Mouse (Mus musculus): ENCODE measurements around the gene Hcfc1r1.

Hcfc1r1 gene

DNA sequence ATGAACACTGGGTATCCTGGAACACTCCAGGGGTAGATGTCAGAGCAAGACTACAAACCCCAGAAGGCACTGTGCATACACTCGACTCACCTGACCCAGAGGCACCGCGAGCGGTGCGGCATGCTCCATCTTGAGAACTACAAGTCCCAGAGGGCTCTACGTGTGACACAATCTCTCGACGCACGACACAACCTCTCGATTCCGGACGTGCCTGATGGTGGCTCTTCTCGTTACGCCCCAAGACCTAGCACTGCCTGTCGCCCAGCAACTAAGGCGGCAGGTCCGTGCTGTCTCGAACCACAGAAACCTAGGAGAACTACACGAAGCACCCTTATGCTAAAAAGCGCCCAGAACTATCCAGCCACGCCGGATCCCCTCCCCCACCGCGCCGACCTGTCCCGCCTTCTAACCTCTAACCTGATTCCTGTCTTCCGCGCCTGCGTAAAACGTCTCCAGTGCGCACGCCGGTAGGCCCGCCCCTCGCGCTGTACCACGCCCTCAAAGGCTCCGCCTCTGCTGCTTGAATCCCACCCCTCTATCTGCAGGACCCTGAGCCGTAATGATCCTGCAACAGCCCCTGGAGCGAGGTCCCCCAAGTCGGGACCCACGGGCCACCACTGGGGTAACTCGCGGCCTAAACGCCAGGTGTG lies at the start of gene Hcfc1r1, which contains the start of gene Thoc6:
Hcfc1r1 (plus strand) TSS at position 173 of the 650 bp plus-strand sequence.
Thoc6 (minus strand) TSS at position 459 of the 650 bp plus-strand sequence.
- DNase-seq (ENCODE audit: low spot score in 2 of 2) = peak; percentile 92 to 96

DNA sequence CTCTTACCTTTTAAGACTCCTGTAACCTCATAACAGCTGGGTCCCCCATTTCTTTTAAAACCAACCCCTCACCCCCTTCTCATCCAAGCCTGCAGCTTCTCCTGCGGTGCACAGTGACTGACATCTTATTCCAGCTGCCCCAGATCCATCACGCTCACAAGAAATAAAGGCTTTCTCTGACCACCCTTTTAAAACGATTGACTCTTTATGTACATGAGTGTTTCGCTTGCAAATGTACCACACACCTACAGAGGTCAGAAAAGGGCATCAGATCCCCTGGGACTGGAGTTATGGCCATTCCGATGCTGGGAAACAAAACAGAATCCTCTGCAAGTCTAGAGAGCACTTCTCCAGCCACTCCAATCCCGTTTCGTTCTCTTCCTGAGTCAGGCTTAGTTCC lies 45.6 kb upstream of the Hcfc1r1 start:
- no peak for DNase-seq (ENCODE audit: low spot score in 2 of 2)

DNA sequence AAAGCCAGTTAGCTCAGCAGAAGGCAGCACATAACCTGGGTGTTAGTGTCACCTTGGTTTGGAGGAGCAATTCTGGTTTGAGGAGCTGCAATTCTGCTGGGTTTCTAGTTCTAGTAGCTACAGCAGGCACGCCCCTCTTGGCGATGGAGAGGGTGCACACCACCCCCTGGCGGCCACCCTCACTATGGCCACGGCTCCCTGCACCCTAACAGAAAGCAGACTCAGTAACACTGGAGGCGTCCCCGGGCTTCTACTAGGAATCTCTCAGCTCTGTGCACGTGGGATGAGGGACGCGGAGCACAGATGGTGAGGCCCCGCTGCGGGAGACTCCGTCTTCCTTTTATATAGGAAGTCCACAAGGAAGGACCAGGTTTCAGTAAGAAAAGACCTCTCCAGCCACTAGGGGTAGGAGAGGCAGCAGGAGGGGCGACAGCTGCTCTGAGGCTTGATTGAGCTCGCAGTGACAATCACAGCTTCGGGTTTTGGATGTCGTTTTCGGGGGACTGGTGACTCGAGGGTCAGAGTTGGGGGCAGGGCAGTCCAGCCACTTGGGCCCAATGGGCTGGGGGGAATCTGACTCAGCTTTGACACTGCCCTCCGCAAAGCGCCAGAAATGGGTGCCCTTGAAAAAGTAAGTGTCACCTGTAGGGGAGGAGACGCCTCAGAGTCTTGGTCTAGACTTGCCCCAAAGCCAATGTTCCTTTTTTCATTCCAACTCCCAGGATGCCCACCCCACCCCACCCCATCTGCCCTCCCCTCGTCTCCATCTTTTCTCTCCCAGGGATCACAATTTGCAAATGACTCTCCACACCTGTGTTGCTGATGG lies 43.0 kb upstream of the Hcfc1r1 start:
- DNase-seq (ENCODE audit: low spot score in 2 of 2) = peak; percentile 87 to 90

DNA sequence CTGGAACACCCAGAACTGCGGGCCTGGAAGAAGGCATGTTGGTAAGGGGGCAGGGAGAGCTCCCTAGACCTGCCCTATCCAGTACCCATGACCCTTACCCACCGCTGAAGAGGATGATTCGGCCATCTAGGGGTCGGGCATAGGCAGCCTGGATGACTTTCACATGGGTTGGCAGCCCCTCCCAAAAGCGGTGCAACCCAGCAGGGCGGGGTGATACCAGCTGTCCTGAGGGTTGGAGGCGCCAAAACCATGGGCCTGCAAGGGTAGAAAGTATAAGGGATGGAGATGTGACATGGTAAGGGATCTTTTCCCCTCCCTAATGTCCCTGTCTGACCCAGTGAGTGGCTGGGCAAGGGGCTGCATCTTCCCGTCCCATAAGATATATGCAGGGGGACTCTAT lies 42.2 kb upstream of the Hcfc1r1 start:
- DNase-seq (ENCODE audit: low spot score in 2 of 2) = no peak

DNA sequence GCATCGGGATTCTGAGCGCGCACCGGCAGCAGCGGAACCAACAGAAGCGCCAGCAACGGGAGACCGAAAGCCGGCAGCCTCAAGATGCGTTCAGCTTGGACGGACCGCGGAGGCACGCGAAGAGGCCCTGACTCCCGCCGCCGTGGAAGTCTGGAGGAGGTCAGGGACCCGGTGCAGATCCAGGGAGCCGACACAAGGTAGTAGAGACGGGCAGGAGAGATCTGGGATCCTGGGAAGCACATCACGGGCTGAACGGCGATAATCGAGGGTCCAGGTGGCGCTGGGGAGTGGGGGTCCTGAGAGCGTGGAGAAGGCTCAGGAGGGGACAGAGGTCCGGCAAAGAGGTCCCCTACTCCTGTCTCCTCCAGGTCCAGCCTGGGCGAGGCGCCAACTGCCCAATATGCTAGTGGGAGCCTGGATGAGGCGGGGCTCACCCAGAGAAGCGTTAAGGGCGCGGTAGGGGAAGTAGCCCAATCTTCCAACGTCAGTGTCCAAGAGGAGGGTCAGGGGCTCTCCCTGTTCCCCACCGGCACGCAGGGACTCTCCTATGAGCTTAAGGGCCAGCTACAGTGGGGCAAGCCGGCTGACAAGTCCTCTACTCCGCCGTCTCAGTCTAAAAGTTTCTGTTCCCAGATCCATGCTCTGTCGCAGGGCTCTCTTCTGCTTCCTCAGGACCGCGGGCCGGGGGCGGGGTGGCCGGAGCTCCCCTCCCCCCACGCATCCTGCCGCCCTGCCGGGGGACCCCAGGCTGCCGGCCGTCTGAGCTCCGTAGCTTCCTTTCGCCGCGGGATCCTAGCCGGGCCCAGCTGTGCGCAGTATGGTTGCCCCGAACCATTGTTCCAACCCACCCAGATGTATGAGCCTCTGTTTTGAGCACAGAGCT lies 28.5 kb upstream of the Hcfc1r1 start, which contains the start of gene Mmp25:
Mmp25 (minus strand) TSS at position 665 of the 883 bp plus-strand sequence.
- DNase-seq (ENCODE audit: low spot score in 2 of 2) = no peak

DNA sequence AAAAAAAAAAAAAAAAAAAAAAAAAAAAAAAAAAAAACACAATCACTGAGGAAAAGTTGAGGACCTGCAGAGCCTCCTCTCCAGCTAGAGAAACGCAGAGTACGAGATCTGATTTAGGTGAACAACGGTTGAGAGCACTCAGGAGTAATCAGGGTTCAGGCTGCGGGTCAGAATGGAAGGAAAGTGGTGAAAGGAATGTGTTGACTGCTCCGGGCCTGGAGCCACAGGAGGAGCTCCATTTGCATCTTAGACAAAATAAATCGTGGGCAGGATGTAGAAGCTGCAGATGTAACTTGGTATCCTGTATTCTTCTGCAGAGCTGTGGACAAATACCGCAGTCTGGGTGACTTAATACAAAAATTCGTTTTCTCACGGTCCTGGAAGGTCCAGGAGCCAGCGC lies 27.5 kb upstream of the Hcfc1r1 start:
- DNase-seq (ENCODE audit: low spot score in 2 of 2) = no peak

DNA sequence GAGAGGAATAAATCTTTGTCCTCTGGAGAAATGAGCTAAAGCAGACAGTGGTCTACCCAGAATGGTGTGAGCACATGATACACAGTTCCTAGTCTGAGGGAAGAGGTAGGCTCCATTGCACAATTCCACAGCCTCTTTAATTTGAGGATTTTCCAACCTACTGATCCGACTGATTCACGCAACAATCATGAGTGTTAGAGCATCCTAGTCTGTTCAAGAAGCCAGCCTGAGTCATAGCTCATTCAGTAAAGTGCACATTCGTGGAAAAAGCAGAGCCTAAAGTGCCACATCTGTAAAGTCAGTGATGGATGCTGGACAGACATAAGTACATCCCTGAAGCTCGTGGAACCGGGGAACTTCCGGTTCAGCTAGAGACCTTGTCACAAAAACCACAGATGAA lies 22.0 kb upstream of the Hcfc1r1 start:
- no peak for DNase-seq (ENCODE audit: low spot score in 2 of 2)

DNA sequence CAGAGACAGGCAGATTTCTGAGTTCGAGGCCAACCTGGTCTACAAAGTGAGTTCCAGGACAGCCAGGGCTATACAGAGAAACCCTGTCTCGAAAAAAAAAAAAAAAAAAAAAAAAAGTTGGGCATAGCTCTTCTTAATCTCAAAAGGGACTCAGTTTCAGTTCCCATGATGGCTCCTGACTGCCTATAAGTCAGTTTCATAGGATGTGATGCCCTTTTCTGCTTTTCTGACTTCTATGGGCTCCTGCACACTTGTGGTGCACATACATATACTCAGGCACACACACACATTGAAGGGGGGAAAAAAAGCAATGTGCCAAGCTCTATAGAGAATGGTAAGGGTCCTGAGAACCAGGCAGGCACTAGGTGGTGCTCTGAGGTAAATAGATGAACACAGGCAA lies 20.1 kb upstream of the Hcfc1r1 start:
- no peak for DNase-seq (ENCODE audit: low spot score in 2 of 2)

DNA sequence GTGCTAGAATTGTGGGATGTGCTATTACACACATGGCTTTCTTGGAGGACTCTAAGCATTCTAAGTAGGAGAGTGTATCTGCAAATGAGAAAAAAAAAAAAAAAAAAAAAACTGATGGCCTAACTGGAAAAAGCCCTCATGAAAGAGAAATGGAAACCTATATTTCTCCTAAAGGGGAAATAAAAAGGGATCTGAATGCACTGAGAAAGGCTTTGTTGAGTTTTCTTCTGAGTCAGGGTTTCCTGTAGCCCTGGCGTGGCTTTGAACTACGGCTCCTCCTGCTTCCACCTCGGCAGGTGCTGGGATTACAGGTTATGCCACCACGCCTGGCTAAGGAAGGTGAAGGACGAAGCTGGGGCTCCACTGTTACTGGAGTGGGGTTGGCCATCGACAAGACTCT lies 19.4 kb upstream of the Hcfc1r1 start:
- no peak for DNase-seq (ENCODE audit: low spot score in 2 of 2)

DNA sequence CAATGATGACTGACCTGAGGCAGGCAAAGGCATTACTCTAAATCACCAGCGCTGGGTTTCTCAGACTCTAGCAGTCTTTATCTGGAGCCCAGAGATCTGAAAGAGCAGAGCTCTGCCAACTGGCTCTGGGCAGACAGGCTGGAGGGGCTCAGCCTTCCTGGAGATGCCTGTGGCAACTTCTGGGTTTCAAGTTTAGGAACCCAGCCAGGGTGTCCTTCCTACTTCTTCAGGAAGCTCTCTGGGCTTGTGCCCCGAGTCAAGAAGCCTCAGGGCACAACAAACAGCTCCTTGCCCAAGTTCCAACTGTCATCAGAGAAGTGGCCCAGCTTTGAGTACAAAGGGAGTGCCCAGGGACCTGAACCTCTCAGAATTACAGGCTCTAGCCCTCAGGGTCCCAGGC lies 19.0 kb upstream of the Hcfc1r1 start:
- DNase-seq (ENCODE audit: low spot score in 2 of 2) = no peak

DNA sequence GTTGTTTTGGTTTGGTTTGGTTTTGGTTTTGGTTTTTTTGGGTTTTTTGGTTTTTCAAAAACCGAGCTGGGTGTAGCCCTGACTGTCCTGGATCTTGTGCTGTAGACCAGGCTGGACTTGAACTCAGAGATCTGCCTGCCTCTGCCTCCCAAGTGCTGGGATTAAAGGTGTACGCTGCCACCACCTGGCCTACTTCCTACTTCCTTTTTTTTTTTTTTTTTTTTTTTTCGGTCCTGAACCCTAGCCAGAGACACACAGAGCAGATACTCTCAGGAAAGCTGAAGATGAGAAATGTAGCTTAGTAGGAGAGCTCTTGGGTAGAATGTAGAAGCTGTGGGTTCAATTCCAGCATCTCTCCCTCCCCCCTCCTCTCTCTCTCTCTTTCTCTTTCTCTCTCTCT lies 14.9 kb upstream of the Hcfc1r1 start:
- DNase-seq (ENCODE audit: low spot score in 2 of 2) = no peak

DNA sequence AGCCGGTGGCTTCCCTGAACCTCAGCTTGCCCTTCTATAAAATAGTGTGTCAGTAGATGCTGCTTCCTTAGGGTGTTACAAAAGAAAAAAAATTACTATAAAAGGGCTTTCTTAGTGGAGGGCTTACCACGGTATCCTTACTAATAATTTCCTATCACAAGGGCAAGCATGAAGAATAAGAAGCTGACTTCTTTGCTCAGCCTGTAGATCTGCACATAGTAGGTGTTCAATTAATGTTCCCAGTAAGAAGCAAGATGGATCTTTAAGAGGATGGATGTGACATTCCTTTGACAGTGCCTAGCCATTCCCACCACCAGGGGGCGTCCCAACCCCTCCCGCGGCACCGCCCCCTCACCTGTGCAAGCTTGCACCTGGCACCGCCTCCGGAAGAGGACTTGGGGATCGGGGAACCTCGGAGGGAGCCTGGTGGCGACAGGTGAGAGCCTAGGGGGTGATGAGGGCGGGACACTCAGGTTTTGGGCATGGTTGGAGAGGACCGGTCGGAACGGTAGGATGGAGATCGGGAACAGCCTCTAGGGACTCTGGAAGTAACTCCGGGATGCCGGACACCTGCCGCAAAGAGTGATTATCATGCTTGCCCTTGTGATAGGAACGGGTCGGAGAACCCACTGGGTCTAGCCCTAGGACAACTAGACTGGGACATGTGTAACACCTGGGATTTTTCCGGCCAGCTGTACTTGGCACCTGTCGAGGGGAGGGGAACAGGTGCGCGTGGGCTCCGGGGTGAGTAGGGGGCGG lies 13.1 kb upstream of the Hcfc1r1 start, which contains the start of gene Bicdl2:
Bicdl2 (plus strand) TSS at position 390 of the 759 bp plus-strand sequence.
- DNase-seq (ENCODE audit: low spot score in 2 of 2) = no peak

DNA sequence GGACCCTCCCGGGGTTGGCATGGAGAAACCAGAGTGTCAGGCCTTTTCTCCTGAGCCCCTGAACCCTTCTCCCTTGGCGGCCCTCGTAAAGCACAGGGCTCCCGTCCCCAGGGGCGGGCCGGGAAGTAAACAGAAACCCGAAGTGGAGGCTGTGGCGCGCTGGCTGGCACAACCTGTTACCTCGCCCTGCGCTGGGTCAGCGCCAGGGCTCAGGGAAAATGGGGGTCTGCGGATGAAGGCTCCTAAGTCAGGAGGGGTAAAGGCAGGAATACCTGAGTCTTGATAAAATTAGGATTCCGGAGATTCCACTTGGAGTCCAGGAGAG lies 12.6 kb upstream of the Hcfc1r1 start:
- DNase-seq (ENCODE audit: low spot score in 2 of 2) = no peak

DNA sequence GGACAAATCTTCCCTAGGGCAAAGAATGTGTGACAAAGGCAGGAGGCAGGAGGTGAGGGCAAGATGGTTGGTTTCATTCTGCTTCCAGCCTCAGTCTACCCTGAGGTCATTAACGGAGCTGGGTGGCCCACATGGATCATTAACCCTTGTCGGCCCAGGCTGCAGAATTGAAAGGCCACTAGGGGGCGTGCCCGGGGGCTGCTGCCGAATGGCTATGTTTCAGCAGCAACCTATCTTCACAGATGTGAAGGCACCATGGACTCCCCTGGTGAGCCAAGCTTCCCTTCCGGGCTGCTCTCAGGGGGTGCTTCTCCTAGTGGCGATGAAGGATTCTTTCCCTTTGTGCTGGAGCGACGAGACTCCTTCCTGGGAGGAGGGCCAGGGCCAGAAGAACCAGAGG lies 11.9 kb upstream of the Hcfc1r1 start:
- DNase-seq (ENCODE audit: low spot score in 2 of 2) = no peak

DNA sequence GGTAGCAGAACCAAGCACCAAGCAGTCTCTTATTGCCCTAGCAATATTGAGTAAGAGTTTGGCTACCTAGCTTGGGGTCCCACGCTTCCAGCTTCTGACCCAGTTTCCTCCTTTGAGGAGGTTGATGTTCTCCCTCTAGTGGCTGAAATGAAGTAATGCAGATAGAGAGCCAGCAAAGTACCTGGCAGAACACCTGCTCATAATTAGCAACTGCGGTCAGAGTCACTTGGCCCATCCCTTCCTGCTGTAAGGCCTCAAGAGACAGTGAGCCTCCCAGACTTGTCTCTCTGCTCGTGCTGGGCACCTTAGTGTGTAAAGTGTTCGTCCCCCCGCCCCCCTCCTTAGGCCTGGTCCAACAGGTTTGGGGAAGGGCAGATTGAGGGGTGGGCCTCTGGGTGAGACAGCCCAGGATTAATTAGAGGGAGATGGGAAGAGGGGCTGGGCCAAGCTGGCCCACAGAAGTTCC lies 8.8 kb upstream of the Hcfc1r1 start:
- DNase-seq (ENCODE audit: low spot score in 2 of 2) = no peak

DNA sequence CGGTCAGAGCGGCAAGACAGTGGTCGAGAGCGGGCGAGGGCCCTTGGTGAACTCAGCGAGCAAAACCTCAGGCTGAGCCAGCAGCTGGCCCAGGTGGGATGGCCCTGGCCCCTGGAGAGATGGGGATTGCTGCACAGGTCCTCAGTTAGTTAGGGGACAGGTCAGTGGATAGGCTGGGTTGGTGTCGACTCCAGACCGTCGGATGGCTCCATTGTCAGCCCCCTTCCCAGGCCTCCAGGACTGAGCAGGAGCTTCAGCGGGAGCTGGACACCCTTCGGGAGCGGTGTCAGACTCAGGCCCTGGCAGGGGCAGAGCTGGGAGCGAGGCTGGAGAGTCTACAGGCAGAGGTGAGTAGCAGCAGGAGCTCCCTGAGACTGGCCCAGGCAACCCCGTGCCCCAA lies 7.9 kb upstream of the Hcfc1r1 start:
- DNase-seq (ENCODE audit: low spot score in 2 of 2) = no peak

DNA sequence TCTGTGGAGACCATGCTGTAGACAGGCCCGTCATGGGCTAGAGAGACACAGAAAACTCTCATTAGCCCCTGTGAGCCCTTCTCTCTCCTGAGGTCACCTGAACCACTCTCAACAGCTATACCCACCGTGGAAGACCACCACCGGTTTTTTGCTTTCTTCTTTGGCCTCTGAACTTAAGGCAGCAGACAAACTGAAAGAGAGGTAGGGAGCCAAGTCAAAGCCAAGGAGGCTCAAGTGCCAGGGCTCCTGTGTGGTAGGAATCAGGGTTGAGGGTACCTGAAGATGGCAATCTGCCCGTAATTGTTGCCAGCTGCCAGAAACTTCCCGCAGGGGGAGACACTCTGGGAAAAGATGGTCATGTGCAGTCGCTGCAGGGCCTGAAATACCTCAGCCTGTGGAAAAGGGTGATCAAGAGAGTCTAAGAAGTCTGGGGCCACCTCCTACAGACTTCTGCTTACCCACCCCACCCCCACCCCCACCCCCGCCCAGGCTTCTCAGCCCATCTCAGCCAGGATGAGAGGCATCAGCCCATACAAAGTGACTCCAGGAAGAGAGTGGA lies 2.8 kb upstream of the Hcfc1r1 start:
- no peak for DNase-seq (ENCODE audit: low spot score in 2 of 2)

DNA sequence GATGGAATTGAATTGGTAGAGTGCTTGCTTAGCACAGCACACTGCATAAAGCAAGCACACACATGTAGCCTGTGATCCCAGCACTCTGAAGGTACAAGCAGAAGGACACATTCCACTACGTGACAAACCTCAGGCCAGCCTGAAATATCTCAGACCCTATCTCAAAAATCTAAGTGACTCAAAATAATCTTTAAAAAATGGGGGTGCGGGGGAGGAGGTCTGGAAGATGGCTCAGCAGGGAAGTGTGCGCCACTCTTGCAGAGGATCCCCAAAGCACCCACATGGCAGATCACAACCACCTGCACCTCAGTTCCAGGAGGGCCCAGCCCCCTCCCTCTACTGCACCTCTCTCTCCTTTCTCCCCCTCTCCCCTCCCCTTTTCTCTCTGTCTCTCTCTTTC lies 1.9 kb upstream of the Hcfc1r1 start:
- no peak for DNase-seq (ENCODE audit: low spot score in 2 of 2)

DNA sequence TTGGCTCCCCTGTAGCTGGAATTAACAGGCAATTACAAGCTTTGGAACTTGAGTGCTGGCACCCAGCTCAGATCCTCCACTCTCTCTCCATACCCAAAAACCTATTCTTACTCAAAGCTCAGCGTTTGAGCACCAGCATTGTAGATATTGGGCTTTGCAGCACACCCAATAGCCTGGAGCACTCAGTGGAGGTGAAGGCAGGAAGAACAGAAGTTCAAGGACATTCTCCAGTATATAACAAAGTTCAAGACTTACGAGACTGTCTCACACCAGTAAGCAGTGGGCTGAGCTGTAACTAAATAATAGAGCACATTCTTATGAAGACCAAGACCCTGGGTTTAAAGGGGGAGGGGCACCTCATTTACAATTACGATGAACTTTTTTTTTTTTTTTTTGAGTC lies 635 bp upstream of the Hcfc1r1 start:
- DNase-seq (ENCODE audit: low spot score in 2 of 2) = no peak

DNA sequence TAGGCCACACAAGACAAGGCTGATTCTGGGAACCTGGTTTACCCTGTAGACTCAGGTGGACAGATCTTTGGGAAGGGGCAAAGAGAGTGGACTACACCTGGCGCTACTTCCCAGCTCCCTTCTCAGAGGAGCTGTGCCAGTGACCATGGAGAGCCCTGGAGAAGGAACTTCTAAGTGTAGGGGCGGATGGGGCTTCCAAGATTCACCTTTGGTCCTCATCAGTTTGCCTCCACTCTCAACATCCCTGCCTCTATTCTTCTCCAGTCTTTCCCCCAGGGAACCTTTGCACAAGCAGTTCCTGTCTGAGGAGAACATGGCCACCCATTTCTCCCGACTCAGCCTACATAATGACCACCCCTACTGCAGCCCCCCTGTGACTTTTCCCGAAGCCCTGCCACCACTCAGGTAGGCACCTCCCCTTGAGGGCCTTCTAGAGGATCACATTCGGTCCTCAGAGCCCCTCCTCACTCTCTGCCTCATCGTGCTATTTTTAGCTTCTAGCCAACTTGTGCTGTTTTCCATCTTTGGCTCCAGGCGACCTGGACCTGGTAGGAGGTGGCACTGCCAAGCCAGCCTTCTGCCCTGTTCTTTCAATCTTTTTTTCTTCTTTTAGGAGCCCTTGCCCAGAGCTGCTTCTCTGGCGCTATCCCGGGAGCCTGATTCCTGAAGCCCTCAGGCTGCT lies 1.0 kb downstream of the Hcfc1r1 start:
- DNase-seq (ENCODE audit: low spot score in 2 of 2) = peak in 1 of 2 experiments; percentile 23
